Mouse (Mus musculus): ENCODE measurements around the gene Trpm1. TPM values are rescaled to one million over a fixed set of nuclear protein-coding genes. Genes with fewer than 3 reads are reported as not detected.
"Not testable (repeated sequence)": the region's sequence is repeated elsewhere in the genome, so short reads cannot be mapped to it uniquely, and the experiment has no call there.

Trpm1 gene
- under 1 TPM in 1 of 2 experiments, not detected in 1; 0.33 TPM for total RNA-seq (2021)
- long read RNA-seq, experiment 1, partial matches to known transcripts: 0 of 1 reads
- long read RNA-seq, experiment 1, other reads (novel, unspliced or antisense): 1 of 1 reads
- long read RNA-seq, experiment 2: 0 reads

- no peak for DNase-seq
These were observed at the start of gene Trpm1 for GRCm38 (mm10) chr7:64153535-64153934. Trpm1 (plus strand) TSS chr7:64153835.

GRCm38 (mm10) chr7:64122131-64122715 is 31.4 kb upstream of the Trpm1 start:
- no peak for DNase-seq

DNA sequence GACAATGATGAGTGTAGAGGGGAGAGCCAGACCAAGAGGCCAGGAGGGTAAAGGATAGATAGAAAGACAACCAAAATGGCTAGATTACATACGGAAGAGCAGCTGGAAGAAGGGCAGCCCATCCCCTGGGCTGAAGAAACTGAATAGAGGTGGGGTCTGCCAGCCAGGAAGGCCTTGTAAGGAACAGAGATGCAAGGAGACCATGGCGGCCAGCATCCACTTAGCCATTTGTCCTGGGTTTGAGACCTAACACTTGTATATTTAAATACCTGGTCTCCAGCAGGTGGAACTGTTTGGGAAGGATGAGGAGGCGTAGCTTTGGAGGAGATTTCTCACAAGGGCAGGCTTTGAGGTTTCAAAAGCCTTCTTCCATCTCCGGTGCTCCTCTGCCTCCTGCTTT is 29.9 kb upstream of the Trpm1 start:
- DNase-seq: no peak

DNA sequence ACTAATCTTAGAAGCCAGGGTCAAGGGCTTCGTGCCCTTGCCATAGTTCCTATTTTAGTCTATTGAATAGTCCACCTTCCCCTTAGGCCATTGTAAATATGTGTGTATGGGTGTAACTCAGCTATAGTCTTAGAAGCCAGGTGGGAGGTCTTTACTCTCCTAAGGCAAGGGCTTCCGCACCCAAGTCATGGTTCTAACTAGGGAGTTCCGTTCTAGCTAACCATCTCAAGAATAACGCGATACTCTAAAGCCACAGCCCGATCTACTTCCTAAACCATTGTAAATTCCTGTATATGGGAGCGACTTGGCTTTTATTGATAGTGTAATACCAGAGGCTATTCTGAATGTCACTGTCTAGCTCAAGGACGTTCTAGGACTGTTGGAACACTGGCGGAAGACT is 27.6 kb upstream of the Trpm1 start:
- not testable (repeated sequence) for DNase-seq

DNA sequence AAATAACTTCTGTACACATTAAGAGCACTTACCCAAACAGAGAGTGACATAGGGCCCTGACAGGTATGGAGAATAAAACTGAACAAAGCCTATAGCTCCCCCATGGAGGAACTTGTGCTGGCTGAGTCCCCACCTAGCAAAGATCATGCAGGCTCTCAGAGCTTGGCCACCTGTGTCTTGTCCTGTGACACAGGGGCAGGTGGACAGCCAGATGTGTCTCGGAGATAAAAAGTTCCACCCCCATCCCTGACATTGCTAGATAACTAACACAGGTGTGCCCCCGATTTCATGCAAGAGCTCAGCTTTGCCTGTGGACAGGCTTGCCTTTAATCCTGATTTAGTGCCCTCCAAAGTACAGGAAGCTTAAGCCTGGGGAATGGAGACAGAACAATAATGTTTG is 13.8 kb upstream of the Trpm1 start:
- DNase-seq: no peak

GRCm38 (mm10) chr7:64141301-64142032 is 12.2 kb upstream of the Trpm1 start:
- DNase-seq: no peak

DNA sequence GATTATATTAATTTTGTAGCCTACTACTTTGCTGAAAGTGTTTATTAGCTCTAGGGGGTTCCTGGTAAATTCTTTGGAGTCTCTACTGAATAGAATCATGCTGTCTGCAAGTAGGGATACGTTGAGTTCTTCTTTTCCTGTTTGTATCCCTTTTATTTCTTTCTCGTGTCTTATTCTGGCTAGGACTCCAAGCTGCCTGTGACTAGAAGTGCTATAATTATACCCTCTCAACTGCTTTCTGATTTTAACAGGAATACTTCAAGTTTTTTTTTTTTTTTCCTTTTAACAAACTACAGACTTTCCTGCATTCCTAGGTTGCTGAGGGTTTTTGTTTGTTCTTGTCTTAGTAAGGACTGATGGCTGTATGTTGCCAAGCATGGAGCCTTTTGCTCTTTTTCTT is 4.3 kb upstream of the Trpm1 start:
- no peak for DNase-seq

DNA sequence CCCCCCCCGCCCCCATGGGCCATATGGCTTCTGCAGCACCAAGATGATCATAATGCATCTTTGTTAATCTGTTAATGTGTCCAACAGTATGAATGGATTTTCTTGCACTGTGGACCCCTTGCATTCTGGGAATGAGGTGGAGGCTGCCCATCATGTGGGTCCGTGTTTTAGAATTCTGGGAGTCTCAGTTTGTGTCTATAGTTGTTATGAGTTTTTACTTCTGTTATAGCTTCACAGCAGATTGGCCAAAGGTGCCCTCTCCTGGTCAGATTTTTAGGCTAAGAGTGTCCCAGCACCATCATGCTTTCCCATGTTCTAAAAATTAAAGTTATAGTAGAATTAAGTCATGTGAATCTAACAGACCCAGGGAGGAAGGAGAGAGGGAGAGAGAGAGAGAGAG is 3.9 kb upstream of the Trpm1 start:
- no peak for DNase-seq

- DNase-seq: no peak
These were observed 3.1 kb upstream of the Trpm1 start for GRCm38 (mm10) chr7:64150436-64151080.

- DNase-seq: no peak
These were observed 1.6 kb downstream of the Trpm1 start for GRCm38 (mm10) chr7:64155226-64155625.

GRCm38 (mm10) chr7:64155687-64156086 is 2.1 kb downstream of the Trpm1 start:
- peak; percentile 76 for DNase-seq

DNA sequence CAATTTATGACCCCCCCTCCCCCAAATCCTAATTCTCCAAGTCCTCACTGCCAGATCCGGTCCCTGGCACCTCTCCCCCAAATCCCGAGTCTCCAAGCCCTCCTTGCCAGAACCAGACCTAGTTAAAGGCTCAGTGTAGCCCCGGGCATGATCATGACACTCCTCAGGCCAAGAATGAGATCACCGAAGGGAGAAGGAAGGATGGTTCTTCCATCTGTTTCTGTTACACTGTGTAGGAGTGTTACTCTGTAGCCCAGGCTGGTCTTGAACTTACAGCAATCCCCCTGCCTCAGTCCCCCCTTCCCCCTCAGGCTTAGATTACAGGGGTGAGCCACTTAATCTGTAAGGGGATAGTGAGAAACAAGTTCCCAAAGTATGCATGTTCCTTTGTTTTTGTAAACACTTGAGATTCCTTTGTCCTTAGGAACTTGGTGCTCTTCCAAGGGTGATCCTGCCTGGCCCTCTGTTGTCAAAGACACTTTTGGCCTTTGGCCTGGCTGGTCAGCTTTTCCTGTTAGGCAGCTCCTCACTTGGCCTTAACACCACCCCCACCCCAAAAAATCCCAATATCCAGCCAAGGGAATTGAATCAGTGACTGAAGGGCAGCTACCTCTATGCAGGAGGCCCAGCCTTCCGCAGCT is 2.8 kb downstream of the Trpm1 start:
- DNase-seq: peak; percentile 73

- no peak for DNase-seq
These were observed 3.5 kb downstream of the Trpm1 start for GRCm38 (mm10) chr7:64156918-64157690.

DNA sequence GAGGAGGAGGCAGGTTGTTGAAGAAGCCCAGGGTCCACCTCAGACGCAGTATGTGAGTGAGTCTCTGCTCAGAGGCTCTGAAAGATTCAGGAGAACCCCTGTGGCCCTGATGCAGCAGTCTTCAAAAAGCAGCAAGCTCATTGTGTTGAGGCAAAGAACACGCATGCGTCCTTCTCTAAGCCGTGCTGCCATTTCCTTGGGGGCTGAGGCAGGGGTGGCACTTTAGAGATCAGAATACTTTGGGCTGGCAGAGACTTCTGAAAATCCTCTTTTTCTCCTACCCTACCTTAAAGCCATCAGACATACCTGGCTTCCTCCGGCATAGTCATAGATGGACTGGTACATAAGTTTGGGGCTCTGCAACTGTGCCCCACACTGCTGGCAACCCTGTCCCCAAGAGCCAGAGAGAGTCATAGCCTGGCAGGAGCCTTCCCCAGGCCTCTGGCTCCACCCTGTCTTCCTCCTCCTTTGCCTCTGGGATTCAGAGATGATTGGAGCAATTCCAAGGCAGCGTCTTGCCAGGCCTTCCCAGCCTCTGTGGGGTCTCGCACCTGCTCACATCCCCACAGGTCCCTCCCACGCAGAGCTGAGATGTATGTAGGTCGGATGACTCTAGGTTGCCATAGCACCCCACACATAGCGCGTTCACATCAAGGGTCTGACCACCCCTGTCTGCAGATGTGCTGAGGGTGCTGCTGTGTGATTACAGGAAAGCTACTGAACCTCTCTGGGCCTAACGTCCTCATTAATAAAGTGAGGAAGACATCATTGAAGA is 4.8 kb downstream of the Trpm1 start:
- no peak for DNase-seq

GRCm38 (mm10) chr7:64159056-64159542 is 5.5 kb downstream of the Trpm1 start:
- no peak for DNase-seq

- DNase-seq: no peak
These were observed 6.3 kb downstream of the Trpm1 start for GRCm38 (mm10) chr7:64159612-64160591.

- no peak for DNase-seq
These were observed 7.3 kb downstream of the Trpm1 start for GRCm38 (mm10) chr7:64160737-64161470.

GRCm38 (mm10) chr7:64161990-64162389 is 8.4 kb downstream of the Trpm1 start:
- DNase-seq: no peak

DNA sequence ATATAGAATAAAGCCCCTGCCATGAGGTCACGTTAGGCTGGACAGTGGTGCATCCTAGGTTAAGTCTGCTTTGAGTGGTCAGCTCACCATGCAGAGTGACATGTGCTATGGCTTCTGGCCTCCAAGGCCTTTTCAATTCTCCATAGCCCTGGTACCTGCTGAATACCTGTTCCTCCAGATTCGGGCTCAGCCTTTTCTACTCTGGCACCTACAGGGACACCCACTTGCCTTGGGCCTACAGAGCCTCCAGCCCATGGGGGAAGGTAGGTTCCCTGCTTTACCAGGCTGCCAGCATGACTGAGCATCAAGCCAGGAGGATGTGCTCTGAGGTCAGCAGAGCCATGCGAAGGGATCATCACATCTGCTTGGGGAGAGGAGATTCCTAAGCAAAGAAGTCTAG is 9.5 kb downstream of the Trpm1 start:
- DNase-seq: no peak

Data from gastrocnemius, postnatal 25 days (tissue).